Mouse (Mus musculus) embryonic facial prominence, embryonic 11.5 days (tissue): ENCODE measurements around the gene Mtln. TPM values are rescaled to one million over a fixed set of nuclear protein-coding genes. Genes with fewer than 3 reads are reported as not detected.
A peak's percentile ranks its signal among the peaks of the same experiment; 100 is the strongest.

Source experiments
- ATAC-seq: fragments of 200-750 bp; cut with Nextera tagmentation; replicated peaks from 2 replicates; pipeline ENCODE4 v1.8.0; 2017; ENCODE audit warnings: low read depth; ENCODE audit not compliant: insufficient number of reproducible peaks, low FRiP score, low TSS enrichment
- DNase-seq: peaks from one replicate; pipeline ENCODE4 v3.0.0-alpha.2; 2015; ENCODE audit warnings: low spot score
- H3K27ac ChIP-seq: fragments of 300-500 bp; sonication (generic); replicated peaks from 2 replicates; pipeline ENCODE4 v1.5.1; 2014; ENCODE audit warnings: mild to moderate bottlenecking, low read depth, low read length, control low read depth
- H3K27me3 ChIP-seq: fragments of 300-500 bp; sonication (generic); 2 replicates; pipeline ENCODE4 v1.6.1; 2014; ENCODE audit warnings: mild to moderate bottlenecking, low read length, moderate library complexity, mixed read lengths; ENCODE audit not compliant: control insufficient read depth, insufficient read depth
- H3K36me3 ChIP-seq: fragments of 300-500 bp; sonication (generic); replicated peaks from 2 replicates; pipeline ENCODE4 v1.6.1; 2014; ENCODE audit warnings: low read depth, mild to moderate bottlenecking, low read length, moderate library complexity, mixed read lengths; ENCODE audit not compliant: control insufficient read depth, insufficient read depth
- H3K4me1 ChIP-seq: fragments of 300-500 bp; sonication (generic); 2 replicates; pipeline ENCODE4 v1.6.1; 2014; ENCODE audit warnings: low read length, mixed read lengths; ENCODE audit not compliant: control insufficient read depth, insufficient read depth
- H3K4me2 ChIP-seq: fragments of 300-500 bp; sonication (generic); 2 replicates; pipeline ENCODE4 v1.6.1; 2014; ENCODE audit warnings: low read depth, mild to moderate bottlenecking, control low read depth, low read length, moderate library complexity
- H3K4me3 ChIP-seq: fragments of 300-500 bp; sonication (generic); 2 replicates; pipeline ENCODE4 v1.5.1; 2014; ENCODE audit warnings: low read depth, low read length, control low read depth
- H3K9ac ChIP-seq: fragments of 300-500 bp; sonication (generic); replicated peaks from 2 replicates; pipeline ENCODE4 v1.6.1; 2014; ENCODE audit warnings: mild to moderate bottlenecking, control low read depth, low read length
- H3K9me3 ChIP-seq: fragments of 300-500 bp; sonication (generic); replicated peaks from 2 replicates; pipeline ENCODE4 v1.6.1; 2016; ENCODE audit warnings: mild to moderate bottlenecking, low read length, inconsistent platforms, mixed read lengths; ENCODE audit not compliant: control insufficient read depth
- WGBS: fragments of 180-500 bp; shearing (Covaris S2); extraction: QIAGEN DNeasy Blood & Tissue Kit; methylation state at CpG from one replicate; pipeline ENCODE4 v1.1.7; 2014; 5-methylcytosine and 5-hydroxymethylcytosine counted together
- polyA plus RNA-seq: library from polyadenylated mRNA; unstranded; fragments of >200 nt; fragmentation: Nextera tagmentation; extraction: Ambion mirVana; gene quantifications from 2 replicates; pipeline ENCODE4 v1.2.1, GENCODE M21; 2014

Gene Mtln
- polyA plus RNA-seq, 1 experiment from 2014 or later = 23.0 TPM

- Histone ChIP-seq H3K4me1 (peaks cover 2% of the 10 kb centered on the region), H3K4me3 (no peak overlapping the region), H3K9ac (no peak overlapping the region), H3K4me2 (no peak overlapping the region), H3K9me3 (no peaks in the 10 kb centered on the region), H3K27me3 (no peaks in the 10 kb centered on the region), H3K36me3 (no peaks in the 10 kb centered on the region), H3K27ac (no peak overlapping the region)
- WGBS = 16% methylated on average over 9 of the region's 9 CpGs
- DNase-seq (no peak), ATAC-seq (no peak)
These were observed 2.5 kb downstream of the Mtln start for GRCm38 (mm10) chr2:127789651-127790270.

GRCm38 (mm10) chr2:127789138-127789537 is 3.1 kb downstream of the Mtln start:
- H3K9me3 ChIP-seq = no peaks in the 10 kb centered on the region
- H3K4me1 ChIP-seq = peaks cover 2% of the 10 kb centered on the region
- 5% methylated on average over 11 of the region's 11 CpGs for WGBS
- ATAC-seq (no peak), DNase-seq (peak; percentile 18)
- H3K27ac ChIP-seq = no peak overlapping the region; the same call in 1 of the 2 replicates
- no peaks in the 10 kb centered on the region for H3K36me3 ChIP-seq
- peak overlapping the region; percentile 90 for H3K9ac ChIP-seq
- peak overlapping the region; percentile 65 for H3K4me2 ChIP-seq
- no peaks in the 10 kb centered on the region for H3K27me3 ChIP-seq
- peak overlapping the region; percentile 68 for H3K4me3 ChIP-seq

DNA sequence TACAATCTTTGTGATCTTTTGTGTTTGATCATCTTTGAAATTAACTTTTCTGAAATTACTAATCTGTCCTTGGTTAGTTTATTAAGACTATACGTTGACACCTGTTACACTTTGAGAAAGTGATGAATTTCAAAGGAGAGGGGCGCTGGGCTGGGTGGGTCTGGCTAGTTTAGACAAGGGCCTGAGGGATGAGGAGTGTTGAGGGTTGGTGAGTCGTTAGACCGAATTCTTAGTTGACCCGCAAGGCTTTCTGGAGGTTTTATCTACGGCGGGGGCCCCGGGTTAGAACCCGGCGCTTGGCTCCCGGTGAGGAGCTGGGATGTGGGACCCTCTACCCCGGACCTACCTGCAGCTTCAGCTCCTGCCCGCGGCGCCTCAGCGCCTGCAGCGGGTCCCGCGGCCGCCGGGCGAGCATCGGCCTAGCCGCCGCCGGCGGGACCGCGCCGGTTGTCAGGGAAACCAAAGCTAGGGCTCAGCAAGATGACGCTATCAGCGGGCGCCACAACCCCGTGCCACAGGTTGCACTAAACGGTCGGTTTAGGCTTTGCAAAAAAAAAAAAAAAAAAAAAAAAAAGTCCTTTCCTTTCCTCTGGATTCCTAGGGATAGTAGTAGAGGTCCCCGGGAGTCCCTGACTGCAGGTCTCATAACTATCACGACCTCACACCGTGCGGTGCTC is 3.7 kb downstream of the Mtln start, which contains the start of gene Nphp1:
Gene Nphp1, minus strand, starts transcription at position 458 of the 677 bp plus-strand sequence.
- peak; percentile 78 for ATAC-seq

DNA sequence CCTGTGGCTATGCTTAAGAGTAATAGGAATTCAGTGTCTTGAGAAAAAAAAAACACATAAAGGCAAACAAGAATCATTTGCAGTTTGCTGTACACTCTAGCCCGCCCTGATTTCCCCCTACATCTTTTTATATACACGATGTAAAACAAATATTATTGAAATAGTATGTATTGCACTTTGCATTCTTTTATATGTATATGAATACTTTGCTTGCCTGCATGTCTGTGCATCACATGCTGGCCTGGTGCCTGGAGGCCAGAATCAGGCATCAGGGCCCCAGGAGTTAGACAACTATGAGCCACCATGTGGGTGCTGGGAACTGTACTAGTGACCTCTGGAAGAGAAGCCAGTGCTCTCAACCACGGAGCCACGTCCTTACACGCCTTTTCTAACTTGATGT is 5.1 kb downstream of the Mtln start:
- Histone ChIP-seq H3K9me3 (no peaks in the 10 kb centered on the region), H3K36me3 (no peaks in the 10 kb centered on the region), H3K27ac (no peak overlapping the region), H3K4me1 (peaks cover 2% of the 10 kb centered on the region), H3K27me3 (no peaks in the 10 kb centered on the region), H3K9ac (no peak overlapping the region), H3K4me3 (no peak overlapping the region), H3K4me2 (no peak overlapping the region)
- DNase-seq (no peak), ATAC-seq (no peak)
- WGBS = 93% methylated on average over 5 of the region's 5 CpGs

More for the DNA sequence above, 3.7 kb downstream of the Mtln start, which contains the start of gene Nphp1:
- DNase-seq = peak; percentile 93
- peaks cover 2% of the 10 kb centered on the region for H3K4me1 ChIP-seq
- H3K4me3 ChIP-seq = peak within 1 kb of the TSS; percentile 68
- under 1% methylated on average over 34 of the region's 40 CpGs for WGBS
- H3K36me3 ChIP-seq = no peaks in the 10 kb centered on the region
- H3K27me3 ChIP-seq = no peaks in the 10 kb centered on the region
- no peaks in the 10 kb centered on the region for H3K9me3 ChIP-seq
- H3K4me2 ChIP-seq = peak within 1 kb of the TSS; percentile 65
- H3K9ac ChIP-seq = peak within 1 kb of the TSS; percentile 90
- H3K27ac ChIP-seq = peak within 1 kb of the TSS; percentile 8; the same call in 1 of the 2 replicates

- Histone ChIP-seq H3K4me2 (no peak overlapping the region), H3K27ac (no peak overlapping the region), H3K27me3 (no peaks in the 10 kb centered on the region), H3K9ac (no peak overlapping the region), H3K4me3 (no peak overlapping the region), H3K4me1 (no peaks in the 10 kb centered on the region), H3K9me3 (no peaks in the 10 kb centered on the region), H3K36me3 (no peaks in the 10 kb centered on the region)
- DNase-seq = no peak
- WGBS = 84% methylated on average over 5 of the region's 5 CpGs
- no peak for ATAC-seq
These were observed 13.8 kb downstream of the Mtln start for GRCm38 (mm10) chr2:127778451-127778850.

DNA sequence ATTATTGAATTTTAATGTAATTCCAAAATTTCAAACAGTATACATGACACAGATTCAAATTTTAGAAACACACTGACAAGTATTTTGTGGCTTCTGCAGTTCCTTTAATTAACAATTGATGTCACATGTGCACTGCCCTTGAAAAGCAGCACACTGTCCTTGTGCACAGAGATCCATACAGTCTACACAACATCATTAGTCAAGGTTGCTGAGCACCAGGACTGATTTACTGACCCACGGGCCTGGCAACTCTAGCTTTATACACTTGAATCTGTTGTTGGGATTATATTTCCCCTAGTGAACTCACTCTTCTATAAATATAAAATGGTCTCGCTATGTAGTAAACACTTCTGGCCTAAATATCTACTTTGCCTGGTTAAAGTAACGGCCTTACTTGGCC is 17.3 kb downstream of the Mtln start:
- no peak overlapping the region for H3K9ac ChIP-seq
- no peak overlapping the region for H3K4me2 ChIP-seq
- no peak overlapping the region for H3K4me3 ChIP-seq
- H3K4me1 ChIP-seq = no peaks in the 10 kb centered on the region
- H3K36me3 ChIP-seq = no peaks in the 10 kb centered on the region
- DNase-seq (no peak), ATAC-seq (no peak)
- H3K27ac ChIP-seq = no peak overlapping the region
- WGBS = 82% methylated on average over 3 of the region's 3 CpGs
- no peaks in the 10 kb centered on the region for H3K27me3 ChIP-seq
- H3K9me3 ChIP-seq = no peaks in the 10 kb centered on the region

DNA sequence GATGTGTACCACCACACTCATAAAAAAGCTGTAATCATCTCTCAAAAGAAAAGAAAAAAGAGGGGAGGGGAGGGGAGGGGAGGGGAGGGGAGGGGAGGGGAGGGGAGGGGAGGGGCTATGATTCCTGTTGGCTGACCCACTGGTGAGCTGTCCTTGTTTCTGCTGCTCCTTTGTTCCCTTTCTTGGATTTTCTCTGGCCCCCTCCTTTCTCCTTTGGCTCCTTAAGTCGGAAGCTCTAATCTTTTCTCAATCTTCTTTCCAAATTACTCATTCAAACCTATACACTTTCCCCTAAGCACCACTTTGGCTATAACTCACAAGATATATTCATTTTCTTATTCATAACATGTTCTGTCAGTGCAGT is 17.7 kb downstream of the Mtln start:
- H3K9ac ChIP-seq = no peak overlapping the region
- H3K4me1 ChIP-seq = no peaks in the 10 kb centered on the region
- ATAC-seq (no peak), DNase-seq (no peak)
- H3K4me2 ChIP-seq = no peak overlapping the region
- H3K36me3 ChIP-seq = no peaks in the 10 kb centered on the region
- H3K27me3 ChIP-seq = no peaks in the 10 kb centered on the region
- H3K4me3 ChIP-seq = no peak overlapping the region
- WGBS = 15% methylated on average over 1 of the region's 1 CpGs
- H3K27ac ChIP-seq = no peak overlapping the region
- H3K9me3 ChIP-seq = no peaks in the 10 kb centered on the region

DNA sequence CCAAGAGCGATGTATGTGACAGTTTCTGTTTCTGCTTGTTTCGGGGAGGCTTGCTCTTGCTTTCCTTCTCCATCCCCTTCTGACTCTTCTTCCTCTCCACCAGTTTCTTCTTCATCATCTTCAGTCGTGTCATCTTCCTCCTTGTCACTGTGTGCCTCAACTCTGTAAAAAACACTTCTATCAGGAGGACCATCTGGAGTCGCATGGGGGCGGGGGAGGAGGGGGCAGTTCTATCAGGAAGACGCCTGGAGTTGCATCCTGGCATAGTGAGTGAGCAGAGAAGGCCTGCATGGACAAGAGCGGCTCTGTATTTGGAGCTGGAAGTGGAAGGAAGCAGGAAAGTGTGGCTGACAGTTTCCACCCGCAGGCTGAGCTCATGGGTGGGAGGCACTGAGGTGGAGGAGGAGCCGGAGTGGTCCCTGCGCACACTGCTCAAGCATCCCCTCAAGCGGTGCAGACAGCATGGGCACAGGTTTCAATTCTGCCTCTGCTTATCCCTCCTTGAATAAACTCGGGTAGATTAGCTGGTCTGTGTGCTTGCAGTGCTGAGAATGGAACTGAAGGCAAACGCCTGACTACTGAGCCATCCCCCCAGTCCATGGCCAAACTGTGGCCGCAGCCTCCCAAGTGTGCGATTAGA is 18.2 kb downstream of the Mtln start:
- H3K9me3 ChIP-seq = no peaks in the 10 kb centered on the region
- ATAC-seq (peak; percentile 59; the same call in 1 of the 2 replicates), DNase-seq (no peak)
- H3K27ac ChIP-seq = no peak overlapping the region
- H3K27me3 ChIP-seq = no peaks in the 10 kb centered on the region
- H3K4me3 ChIP-seq = no peak overlapping the region
- H3K4me2 ChIP-seq = no peak overlapping the region
- no peaks in the 10 kb centered on the region for H3K36me3 ChIP-seq
- H3K4me1 ChIP-seq = no peaks in the 10 kb centered on the region
- 35% methylated on average over 15 of the region's 15 CpGs for WGBS
- peak overlapping the region; percentile 4; the same call in 1 of the 2 replicates for H3K9ac ChIP-seq
